In the genomic region with DNA sequence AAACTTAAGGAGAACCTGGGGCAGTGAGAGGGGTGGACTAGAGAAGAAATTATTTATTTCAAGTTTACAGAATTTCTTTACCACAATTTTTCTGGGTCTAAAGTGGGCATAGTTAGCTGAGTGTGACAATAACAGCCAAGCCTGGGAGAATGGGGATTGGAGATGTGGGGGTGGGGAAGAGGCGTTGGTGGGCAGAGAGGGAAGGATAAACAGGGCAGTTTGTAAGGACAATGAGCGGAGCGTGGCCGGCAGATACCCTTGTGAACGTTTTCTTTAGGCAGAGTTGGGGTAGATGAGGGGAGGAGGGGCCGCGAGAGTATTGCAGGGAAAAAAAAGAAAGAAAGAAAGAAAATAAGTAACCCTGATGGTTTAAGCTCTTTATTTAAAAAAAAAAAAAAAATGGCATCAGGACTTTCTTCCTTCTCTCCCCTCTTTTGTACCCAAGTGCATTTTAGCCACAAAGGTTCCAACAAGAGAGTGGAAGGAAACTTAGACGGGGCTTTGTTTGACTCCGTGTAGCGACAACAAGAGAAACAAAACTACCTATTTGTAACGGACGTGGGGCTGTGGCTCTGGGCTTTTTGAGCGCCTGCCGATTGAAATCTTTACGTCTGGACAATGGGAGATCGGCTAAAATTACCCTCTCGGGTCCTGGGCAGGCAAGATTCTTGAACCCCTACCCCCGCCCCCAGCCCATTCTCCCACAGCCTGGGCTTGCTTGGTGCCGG, we compare ENCODE assay signal across 9 mouse cellular contexts. TPM values are rescaled to one million over a fixed set of nuclear protein-coding genes. Genes with fewer than 3 reads are reported as not detected.
A peak's percentile ranks its signal among the peaks of the same experiment; 100 is the strongest.
DNase-seq lines count a peak whose midpoint lies in the region; ATAC-seq and TF ChIP-seq lines count a peak whose summit lies in the region.
"Had no signal": no experiment of that assay in that cellular context is flagged by ENCODE, and none has a peak within 500 bp of the region (broad histone marks: within the 10 kb centered on the region; RNA-seq: fewer than 3 reads in every experiment).

No protein-coding gene starts in this region.

- H3K4me3 ChIP-seq in lung, embryonic 14.5 days (ENCODE audit: low read depth, low read length), result 0 out of 2 replicates have a peak overlapping the region, but pooled peaks have one; percentile 41
- H3K4me3 ChIP-seq in embryonic facial prominence, embryonic 15.5 days (replicated peaks), result peak overlapping the region; percentile 46; the same call in 1 of the 2 replicates
- peak overlapping the region; percentile 52 for H3K4me3 ChIP-seq in limb, embryonic 10.5 days

- 4% methylated on average over 19 of the region's 19 CpGs for WGBS in lung, embryonic 14.5 days
- WGBS in embryonic facial prominence, embryonic 15.5 days, result 2% methylated on average over 19 of the region's 19 CpGs
- WGBS in limb, embryonic 10.5 days, result 1% methylated on average over 19 of the region's 19 CpGs

- no peak for TF ChIP-seq CTCF in lung, embryonic 14.5 days (IDR thresholded peaks at IDR 0.05; ENCODE audit: low read depth)

- H3K27ac ChIP-seq in lung, embryonic 14.5 days (ENCODE audit: low read depth), result no peak overlapping the region
- peak overlapping the region; percentile 44 for H3K27ac ChIP-seq in embryonic facial prominence, embryonic 15.5 days (replicated peaks)
- no peak overlapping the region for H3K27ac ChIP-seq in limb, embryonic 10.5 days

- DNase-seq in lung, embryonic 14.5 days, result no peak
- no peak for DNase-seq in lung, postnatal 4 days
- no peak for DNase-seq in limb, embryonic 10.5 days (ENCODE audit: low spot score)
- peak; percentile 75 for DNase-seq in retina, postnatal 1 day
- no peak for DNase-seq in layer of hippocampus, postnatal 25 days (ENCODE audit: extremely low spot score in 1 of 2, low spot score in 1 of 2)
- no peak for DNase-seq in layer of hippocampus, adult 9-11 months
- no peak for DNase-seq in cerebellum, adult 11-12 months

- peaks cover 3% of the 10 kb centered on the region; the same call in 1 of the 2 replicates for H3K4me1 ChIP-seq in lung, embryonic 14.5 days (ENCODE audit: insufficient read depth)
- peaks cover 28% of the 10 kb centered on the region for H3K4me1 ChIP-seq in embryonic facial prominence, embryonic 15.5 days
- H3K4me1 ChIP-seq in limb, embryonic 10.5 days, result peaks cover 31% of the 10 kb centered on the region

- H3K4me2 ChIP-seq in lung, embryonic 14.5 days, result peak overlapping the region; percentile 64
- H3K4me2 ChIP-seq in embryonic facial prominence, embryonic 15.5 days (replicated peaks), result peak overlapping the region; percentile 71

- H3K36me3 ChIP-seq in lung, embryonic 14.5 days (ENCODE audit: insufficient read depth), result no peaks in the 10 kb centered on the region
- no peaks in the 10 kb centered on the region for H3K36me3 ChIP-seq in embryonic facial prominence, embryonic 15.5 days
- no peaks in the 10 kb centered on the region for H3K36me3 ChIP-seq in limb, embryonic 10.5 days

- ATAC-seq in lung, embryonic 14.5 days (ENCODE audit: insufficient read depth), result no peak
- ATAC-seq in embryonic facial prominence, embryonic 15.5 days (ENCODE audit: insufficient number of reproducible peaks, low FRiP score, low TSS enrichment, low read depth), result 0 out of 2 replicates have a peak, but pooled peaks have one; percentile 2

- no peak overlapping the region; the same call in 1 of the 2 replicates for H3K9ac ChIP-seq in lung, embryonic 14.5 days
- H3K9ac ChIP-seq in embryonic facial prominence, embryonic 15.5 days, result no peak overlapping the region

- H3K27me3 ChIP-seq in lung, embryonic 14.5 days (ENCODE audit: insufficient read depth, low read length), result peaks cover 92% of the 10 kb centered on the region
- H3K27me3 ChIP-seq in embryonic facial prominence, embryonic 15.5 days, result peaks cover 86% of the 10 kb centered on the region
- H3K27me3 ChIP-seq in limb, embryonic 10.5 days (ENCODE audit: low read depth, poor library complexity, severe bottlenecking), result peaks cover 99% of the 10 kb centered on the region

- H3K9me3 ChIP-seq in lung, embryonic 14.5 days (ENCODE audit: low read depth, low read length), result no peaks in the 10 kb centered on the region
- no peaks in the 10 kb centered on the region for H3K9me3 ChIP-seq in embryonic facial prominence, embryonic 15.5 days (replicated peaks)
- no peaks in the 10 kb centered on the region for H3K9me3 ChIP-seq in limb, embryonic 10.5 days (replicated peaks)

RNA-seq across cellular contexts. Expression of a gene that starts 1.9 kb away (rescaled TPM):
- 4.0 and 5.0 TPM in 2 replicates for polyA plus RNA-seq in lung, embryonic 14.5 days (2014; fragmentation: Nextera tagmentation; extraction: Ambion mirVana)
- polyA plus RNA-seq in embryonic facial prominence, embryonic 15.5 days (2015; fragmentation: Nextera tagmentation; extraction: Ambion mirVana), result 6.5 and 7.4 TPM in 2 replicates
- 0.09 and 0.20 TPM in 2 replicates for polyA plus RNA-seq in limb, embryonic 10.5 days (2016; fragmentation: Nextera tagmentation; extraction: Ambion mirVana)
- total RNA-seq in layer of hippocampus, postnatal 25 days (2021), result 10 to 100 TPM; 47.2 to 53.7 TPM
- polyA plus RNA-seq: liver, embryonic 16.5 days had no signal
